Mouse (Mus musculus): ENCODE results near the gene 4931428F04Rik.

- no peak for TF ChIP-seq CTCF (IDR thresholded peaks at IDR 0.05; ENCODE audit: insufficient read depth, low read length)
- no peak for TF ChIP-seq POLR2A (IDR thresholded peaks at IDR 0.05; ENCODE audit: borderline replicate concordance, extremely low read depth, low read depth, low read length)
These were observed 32.1 kb downstream of the 4931428F04Rik start for GRCm38 (mm10) chr8:105257318-105258114.
